Mouse (Mus musculus) neural tube, embryonic 14.5 days (tissue): ENCODE results near the gene Cdnf. TPM values are rescaled to one million over a fixed set of nuclear protein-coding genes. Genes with fewer than 3 reads are reported as not detected.

Experiments
- ATAC-seq: fragments of 200-750 bp; cut with Nextera tagmentation; 2 replicates; pipeline ENCODE4 v1.8.0; 2017; ENCODE audit warnings: low read depth, mild to moderate bottlenecking, moderate TSS enrichment, moderate library complexity
- H3K27ac ChIP-seq: fragments of 300-500 bp; sonication (generic); 2 replicates; pipeline ENCODE4 v1.5.1; 2014; ENCODE audit warnings: low read depth, mild to moderate bottlenecking, control low read depth, low read length, moderate library complexity, mixed read lengths
- H3K27me3 ChIP-seq: fragments of 300-500 bp; sonication (generic); 2 replicates; pipeline ENCODE4 v1.6.1; 2014; ENCODE audit warnings: low read length; ENCODE audit not compliant: control insufficient read depth, insufficient read depth
- H3K36me3 ChIP-seq: fragments of 300-500 bp; sonication (generic); 2 replicates; pipeline ENCODE4 v1.6.1; 2014; ENCODE audit warnings: low read length, mixed read lengths; ENCODE audit not compliant: control insufficient read depth, insufficient read depth
- H3K4me1 ChIP-seq: fragments of 300-500 bp; sonication (generic); 2 replicates; pipeline ENCODE4 v1.6.1; 2014; ENCODE audit warnings: low read length; ENCODE audit not compliant: control insufficient read depth, insufficient read depth
- H3K4me2 ChIP-seq: fragments of 300-500 bp; sonication (generic); 2 replicates; pipeline ENCODE4 v1.6.1; 2014; ENCODE audit warnings: mild to moderate bottlenecking, low read depth, low read length, control low read depth
- H3K4me3 ChIP-seq: fragments of 300-500 bp; sonication (generic); 2 replicates; pipeline ENCODE4 v1.5.1; 2014; ENCODE audit warnings: low read depth, low read length, control low read depth, mixed read lengths
- H3K9ac ChIP-seq: fragments of 300-500 bp; sonication (generic); replicated peaks from 2 replicates; pipeline ENCODE4 v1.6.1; 2014; ENCODE audit warnings: low read depth, mild to moderate bottlenecking, control low read depth, low read length, mixed read lengths
- H3K9me3 ChIP-seq: fragments of 300-500 bp; sonication (generic); 2 replicates; pipeline ENCODE4 v1.6.1; 2016; ENCODE audit warnings: low read length; ENCODE audit not compliant: control insufficient read depth
- WGBS: fragments of 180-500 bp; shearing (Covaris S2); extraction: QIAGEN DNeasy Blood & Tissue Kit; methylation state at CpG from one replicate; pipeline ENCODE4 v1.1.7; 2014; 5-methylcytosine and 5-hydroxymethylcytosine counted together
- polyA plus RNA-seq: library from polyadenylated mRNA; unstranded; fragments of >200 nt; fragmentation: Nextera tagmentation; extraction: Ambion mirVana; gene quantifications from 2 replicates; pipeline ENCODE4 v1.2.1, GENCODE M21; 2014

The Cdnf gene
- polyA plus RNA-seq, 1 experiment from 2014 or later, result 0.11 TPM

GRCm38 (mm10) chr2:3499543-3499942 lies 13.3 kb upstream of the Cdnf start:
- no peaks in the 10 kb centered on the region for H3K4me1 ChIP-seq
- peaks cover 49% of the 10 kb centered on the region for H3K36me3 ChIP-seq
- H3K9me3 ChIP-seq, result no peaks in the 10 kb centered on the region
- H3K27me3 ChIP-seq, result no peaks in the 10 kb centered on the region
- 94% methylated on average over 6 of the region's 6 CpGs for WGBS
- no peak overlapping the region for H3K4me2 ChIP-seq
- H3K9ac ChIP-seq, result no peak overlapping the region
- ATAC-seq, result no peak
- no peak overlapping the region for H3K27ac ChIP-seq
- no peak overlapping the region for H3K4me3 ChIP-seq

DNA sequence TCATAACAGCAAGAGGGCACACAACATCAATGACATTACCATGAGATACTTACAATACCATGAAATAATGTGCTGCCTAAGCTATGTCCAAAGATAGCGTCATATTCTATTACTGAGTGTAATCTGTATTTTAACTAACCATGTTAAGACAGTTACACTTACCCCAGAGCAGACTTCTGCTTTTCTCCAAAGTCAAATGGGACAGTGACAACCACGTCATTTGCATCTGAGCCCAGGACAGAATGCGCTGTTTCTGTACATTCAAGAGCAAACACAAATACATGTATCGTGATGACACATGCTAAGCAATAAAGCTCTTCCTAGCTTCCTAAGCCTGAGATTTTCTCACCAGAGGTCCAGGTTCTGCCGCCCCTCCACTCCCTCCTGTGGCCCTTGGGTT lies 11.9 kb upstream of the Cdnf start:
- no peaks in the 10 kb centered on the region for H3K4me1 ChIP-seq
- WGBS, result 97% methylated on average over 5 of the region's 5 CpGs
- H3K27ac ChIP-seq, result no peak overlapping the region
- H3K27me3 ChIP-seq, result no peaks in the 10 kb centered on the region
- no peaks in the 10 kb centered on the region for H3K9me3 ChIP-seq
- no peak overlapping the region for H3K4me2 ChIP-seq
- no peak overlapping the region for H3K9ac ChIP-seq
- H3K4me3 ChIP-seq, result no peak overlapping the region
- H3K36me3 ChIP-seq, result peaks cover 50% of the 10 kb centered on the region
- no peak for ATAC-seq

- H3K36me3 ChIP-seq, result peaks cover 18% of the 10 kb centered on the region; the same call in 1 of the 2 replicates
- no peaks in the 10 kb centered on the region for H3K27me3 ChIP-seq
- H3K4me1 ChIP-seq, result peaks cover 10% of the 10 kb centered on the region
- WGBS, result under 1% methylated on average over 15 of the region's 15 CpGs
- peak overlapping the region; percentile 77 for H3K4me3 ChIP-seq
- H3K4me2 ChIP-seq, result peak overlapping the region; percentile 97
- peak overlapping the region; percentile 77 for H3K9ac ChIP-seq
- H3K9me3 ChIP-seq, result no peaks in the 10 kb centered on the region
- no peak for ATAC-seq
- H3K27ac ChIP-seq, result peak overlapping the region; percentile 83
Observed at GRCm38 (mm10) chr2:3512076-3512475, 754 bp upstream of the Cdnf start.

DNA sequence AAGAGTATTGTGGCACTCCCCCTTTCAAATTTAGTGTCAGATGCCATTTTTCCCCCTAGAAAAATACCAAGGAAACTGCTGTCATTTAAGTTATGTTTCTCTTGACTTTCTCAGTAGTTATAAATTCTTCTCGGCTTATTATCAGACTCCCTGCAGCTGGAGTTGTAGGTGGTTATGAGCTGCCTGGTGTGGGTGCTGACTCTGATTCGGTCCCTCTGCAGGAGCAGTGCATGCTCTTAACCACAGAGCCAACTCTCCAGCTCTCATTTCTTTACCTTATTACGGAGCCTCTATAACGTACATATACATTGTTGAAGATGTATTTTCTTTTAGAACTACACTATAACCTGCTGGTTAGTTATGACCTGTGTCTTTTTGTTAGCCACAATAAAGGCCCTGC lies 9.7 kb downstream of the Cdnf start:
- no peak overlapping the region for H3K9ac ChIP-seq
- H3K4me3 ChIP-seq, result no peak overlapping the region
- ATAC-seq, result no peak
- no peak overlapping the region for H3K4me2 ChIP-seq
- WGBS, result 81% methylated on average over 4 of the region's 4 CpGs
- H3K27ac ChIP-seq, result no peak overlapping the region
- no peaks in the 10 kb centered on the region for H3K27me3 ChIP-seq
- no peaks in the 10 kb centered on the region for H3K4me1 ChIP-seq
- H3K36me3 ChIP-seq, result no peaks in the 10 kb centered on the region
- no peaks in the 10 kb centered on the region for H3K9me3 ChIP-seq

DNA sequence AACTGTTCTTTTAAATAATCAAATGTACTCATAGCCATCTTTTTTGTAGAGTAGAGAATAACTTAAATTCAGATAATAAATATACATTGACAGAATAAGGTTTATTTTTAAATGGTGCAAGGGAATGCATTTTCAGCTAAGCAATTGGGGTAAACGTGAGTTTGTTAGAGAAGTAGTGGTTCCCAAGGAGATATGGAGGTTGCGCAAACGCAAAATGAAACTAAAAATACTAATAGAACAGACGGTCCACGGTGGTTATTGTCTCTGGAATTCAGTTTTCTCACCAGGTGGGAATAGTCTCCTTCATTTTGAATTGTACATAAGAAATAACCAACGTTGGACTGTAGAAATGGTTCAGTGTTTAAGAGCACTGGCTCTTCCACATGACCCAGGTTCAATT lies 13.5 kb downstream of the Cdnf start:
- no peak overlapping the region for H3K27ac ChIP-seq
- no peaks in the 10 kb centered on the region for H3K9me3 ChIP-seq
- H3K9ac ChIP-seq, result no peak overlapping the region
- H3K27me3 ChIP-seq, result no peaks in the 10 kb centered on the region
- H3K4me3 ChIP-seq, result no peak overlapping the region
- 83% methylated on average over 6 of the region's 6 CpGs for WGBS
- no peaks in the 10 kb centered on the region for H3K4me1 ChIP-seq
- ATAC-seq, result no peak
- no peaks in the 10 kb centered on the region for H3K36me3 ChIP-seq
- H3K4me2 ChIP-seq, result no peak overlapping the region

- Histone ChIP-seq H3K4me3 (no peak overlapping the region), H3K4me2 (no peak overlapping the region), H3K9me3 (no peaks in the 10 kb centered on the region), H3K4me1 (no peaks in the 10 kb centered on the region), H3K27me3 (no peaks in the 10 kb centered on the region), H3K9ac (no peak overlapping the region), H3K27ac (no peak overlapping the region), H3K36me3 (no peaks in the 10 kb centered on the region)
- WGBS, result 62% methylated on average over 9 of the region's 9 CpGs
- no peak for ATAC-seq
Observed at GRCm38 (mm10) chr2:3541307-3542079, 28.7 kb downstream of the Cdnf start.

GRCm38 (mm10) chr2:3546055-3546454 lies 33.2 kb downstream of the Cdnf start:
- Histone ChIP-seq H3K4me3 (no peak overlapping the region), H3K27ac (no peak overlapping the region), H3K9ac (no peak overlapping the region), H3K36me3 (no peaks in the 10 kb centered on the region), H3K9me3 (no peaks in the 10 kb centered on the region), H3K4me1 (no peaks in the 10 kb centered on the region), H3K4me2 (no peak overlapping the region), H3K27me3 (no peaks in the 10 kb centered on the region)
- ATAC-seq, result no peak
- 82% methylated on average over 2 of the region's 2 CpGs for WGBS

GRCm38 (mm10) chr2:3546588-3546987 lies 33.8 kb downstream of the Cdnf start:
- ATAC-seq, result no peak
- Histone ChIP-seq H3K27ac (no peak overlapping the region), H3K27me3 (no peaks in the 10 kb centered on the region), H3K4me2 (no peak overlapping the region), H3K4me1 (no peaks in the 10 kb centered on the region), H3K36me3 (no peaks in the 10 kb centered on the region), H3K9me3 (no peaks in the 10 kb centered on the region), H3K4me3 (no peak overlapping the region), H3K9ac (no peak overlapping the region)
- WGBS, result 4% methylated on average over 4 of the region's 4 CpGs

DNA sequence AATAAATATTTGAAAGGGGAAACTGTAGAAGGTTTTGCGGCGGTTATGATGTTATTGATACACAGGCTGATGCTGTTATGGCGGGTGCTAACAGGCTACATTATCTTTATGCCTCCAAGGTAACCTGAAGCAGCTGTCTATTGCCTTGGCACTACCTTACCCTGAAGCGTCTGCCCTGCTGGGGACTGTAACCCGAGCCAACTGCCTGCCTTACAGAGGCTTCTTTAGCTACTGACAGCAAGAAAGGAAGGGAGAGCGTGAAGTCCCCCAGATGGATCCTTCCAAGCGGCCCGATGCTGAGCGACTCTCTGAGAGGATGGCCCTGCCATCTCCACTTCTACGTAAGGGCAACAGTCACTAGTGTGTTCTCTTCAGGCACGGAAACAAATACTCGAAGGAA lies 57.4 kb downstream of the Cdnf start, which contains the start of gene Fam107b:
Fam107b (plus strand) TSS at position 303 of the 400 bp plus-strand sequence.
- WGBS, result 72% methylated on average over 12 of the region's 12 CpGs
- Histone ChIP-seq H3K36me3 (no peaks in the 10 kb centered on the region), H3K9ac (no peak within 1 kb of the TSS), H3K27ac (no peak within 1 kb of the TSS), H3K4me2 (no peak within 1 kb of the TSS), H3K9me3 (no peaks in the 10 kb centered on the region), H3K27me3 (no peaks in the 10 kb centered on the region), H3K4me1 (no peaks in the 10 kb centered on the region), H3K4me3 (no peak within 1 kb of the TSS)
- no peak for ATAC-seq
